ENCODE assay signal across 10 mouse cellular contexts in genomic region chr15:59173452-59174245, GRCm38 (mm10).
DNase-seq lines count a peak whose midpoint lies in the region; ATAC-seq and TF ChIP-seq lines count a peak whose summit lies in the region.
"Had no signal": no experiment of that assay in that cellular context is flagged by ENCODE, and none has a peak within 500 bp of the region (broad histone marks: within the 10 kb centered on the region; RNA-seq: fewer than 3 reads in every experiment).

No protein-coding gene starts in this region.

- H3K9ac ChIP-seq in limb, embryonic 13.5 days = no peak overlapping the region
- no peak overlapping the region for H3K9ac ChIP-seq in forebrain, embryonic 11.5 days (ENCODE audit: low read length)
- H3K9ac ChIP-seq in hindbrain, embryonic 13.5 days = no peak overlapping the region
- H3K9ac ChIP-seq in midbrain, postnatal 0 days (replicated peaks; ENCODE audit: low read length, poor library complexity, severe bottlenecking) = no peak overlapping the region

- no peaks in the 10 kb centered on the region for H3K4me1 ChIP-seq in limb, embryonic 13.5 days
- peaks cover 3% of the 10 kb centered on the region; the same call in 1 of the 2 replicates for H3K4me1 ChIP-seq in limb, embryonic 10.5 days
- peaks cover 4% of the 10 kb centered on the region for H3K4me1 ChIP-seq in forebrain, embryonic 11.5 days (replicated peaks; ENCODE audit: control insufficient read depth, insufficient read depth, low read length)
- peaks cover 7% of the 10 kb centered on the region for H3K4me1 ChIP-seq in hindbrain, embryonic 13.5 days (replicated peaks)
- H3K4me1 ChIP-seq in midbrain, postnatal 0 days (ENCODE audit: insufficient read depth, low read length) = peaks cover 3% of the 10 kb centered on the region; the same call in 1 of the 2 replicates

- 0 out of 2 replicates have a peak, but pooled peaks have one; percentile 28 for ATAC-seq in limb, embryonic 13.5 days (ENCODE audit: low FRiP score, low read depth)
- peak; percentile 80 for ATAC-seq in forebrain, embryonic 11.5 days (replicated peaks; ENCODE audit: low FRiP score)
- no peak for ATAC-seq in hindbrain, embryonic 13.5 days (ENCODE audit: low FRiP score)
- ATAC-seq in midbrain, postnatal 0 days (ENCODE audit: low FRiP score) = peak; percentile 49; the same call in 1 of the 2 replicates
- no peak for ATAC-seq in megakaryocyte, adult 5-6 weeks (ENCODE audit: poor library complexity, severe bottlenecking)
- ATAC-seq: Patski had no signal

- TF ChIP-seq CTCF in midbrain, postnatal 0 days (IDR thresholded peaks at IDR 0.05) = no peak

- H3K36me3 ChIP-seq in limb, embryonic 13.5 days = no peaks in the 10 kb centered on the region
- H3K36me3 ChIP-seq in limb, embryonic 10.5 days = no peaks in the 10 kb centered on the region
- H3K36me3 ChIP-seq in forebrain, embryonic 11.5 days (ENCODE audit: control insufficient read depth, insufficient read depth, low read length) = no peaks in the 10 kb centered on the region
- H3K36me3 ChIP-seq in hindbrain, embryonic 13.5 days = no peaks in the 10 kb centered on the region
- no peaks in the 10 kb centered on the region for H3K36me3 ChIP-seq in midbrain, postnatal 0 days (ENCODE audit: insufficient read depth, low read length)

- no peak overlapping the region for H3K4me3 ChIP-seq in limb, embryonic 13.5 days
- no peak overlapping the region for H3K4me3 ChIP-seq in limb, embryonic 10.5 days
- H3K4me3 ChIP-seq in forebrain, embryonic 11.5 days (ENCODE audit: low read depth, low read length) = no peak overlapping the region
- H3K4me3 ChIP-seq in hindbrain, embryonic 13.5 days = no peak overlapping the region
- H3K4me3 ChIP-seq in midbrain, postnatal 0 days (ENCODE audit: low read depth, low read length) = no peak overlapping the region
- H3K4me3 ChIP-seq: megakaryocyte, embryonic 14.5 days had no signal

- no peaks in the 10 kb centered on the region for H3K9me3 ChIP-seq in limb, embryonic 13.5 days
- no peaks in the 10 kb centered on the region for H3K9me3 ChIP-seq in limb, embryonic 10.5 days (replicated peaks)
- no peaks in the 10 kb centered on the region for H3K9me3 ChIP-seq in forebrain, embryonic 11.5 days (ENCODE audit: control insufficient read depth, low read length)
- H3K9me3 ChIP-seq in hindbrain, embryonic 13.5 days = no peaks in the 10 kb centered on the region
- no peaks in the 10 kb centered on the region for H3K9me3 ChIP-seq in midbrain, postnatal 0 days (ENCODE audit: low read length)

- H3K27ac ChIP-seq in limb, embryonic 13.5 days = no peak overlapping the region
- H3K27ac ChIP-seq in limb, embryonic 10.5 days = no peak overlapping the region
- peak overlapping the region; percentile 55; the same call in 1 of the 2 replicates for H3K27ac ChIP-seq in forebrain, embryonic 11.5 days (ENCODE audit: low read depth, low read length)
- peak overlapping the region; percentile 65 for H3K27ac ChIP-seq in hindbrain, embryonic 13.5 days
- peak overlapping the region; percentile 55 for H3K27ac ChIP-seq in midbrain, postnatal 0 days (ENCODE audit: low read depth, low read length)

- 87% methylated on average over 21 of the region's 21 CpGs for WGBS in limb, embryonic 13.5 days
- 86% methylated on average over 21 of the region's 21 CpGs for WGBS in limb, embryonic 10.5 days
- 75% methylated on average over 21 of the region's 21 CpGs for WGBS in forebrain, embryonic 11.5 days
- WGBS in hindbrain, embryonic 13.5 days = 70% methylated on average over 21 of the region's 21 CpGs
- 58% methylated on average over 21 of the region's 21 CpGs for WGBS in midbrain, postnatal 0 days

- no peak overlapping the region for H3K4me2 ChIP-seq in limb, embryonic 13.5 days (replicated peaks)
- H3K4me2 ChIP-seq in forebrain, embryonic 11.5 days (ENCODE audit: low read depth, low read length, severe bottlenecking) = no peak overlapping the region
- no peak overlapping the region for H3K4me2 ChIP-seq in hindbrain, embryonic 13.5 days
- H3K4me2 ChIP-seq in midbrain, postnatal 0 days (ENCODE audit: low read depth, low read length, poor library complexity, severe bottlenecking) = no peak overlapping the region

- H3K27me3 ChIP-seq in limb, embryonic 13.5 days = no peaks in the 10 kb centered on the region
- H3K27me3 ChIP-seq in limb, embryonic 10.5 days (ENCODE audit: low read depth, poor library complexity, severe bottlenecking) = no peaks in the 10 kb centered on the region
- H3K27me3 ChIP-seq in forebrain, embryonic 11.5 days (ENCODE audit: control insufficient read depth, insufficient read depth, low read length) = no peaks in the 10 kb centered on the region
- no peaks in the 10 kb centered on the region for H3K27me3 ChIP-seq in hindbrain, embryonic 13.5 days
- no peaks in the 10 kb centered on the region for H3K27me3 ChIP-seq in midbrain, postnatal 0 days (ENCODE audit: insufficient read depth, low read length)
- H3K27me3 ChIP-seq: Patski had no signal

- no peak for DNase-seq in limb, embryonic 10.5 days (ENCODE audit: low spot score)
- no peak for DNase-seq in forebrain, embryonic 11.5 days (ENCODE audit: low spot score)
- no peak for DNase-seq in midbrain, postnatal 0 days (ENCODE audit: low spot score)
- no peak for DNase-seq in kidney, adult 8-10 months
- no peak for DNase-seq in adrenal gland, adult 2 months

Comparison
In these comparisons a context has a peak if more than half of its experiments do, and no peak if none do; other contexts are left out.
1. ATAC-seq: peak in limb, embryonic 13.5 days (single experiment), forebrain, embryonic 11.5 days (single experiment) and midbrain, postnatal 0 days (single experiment); none in hindbrain, embryonic 13.5 days (single experiment) and megakaryocyte, adult 5-6 weeks (single experiment).
2. H3K27ac ChIP-seq: peak in forebrain, embryonic 11.5 days (single experiment), hindbrain, embryonic 13.5 days (single experiment) and midbrain, postnatal 0 days (single experiment); none in limb, embryonic 13.5 days (single experiment) and limb, embryonic 10.5 days (single experiment).